Mouse (Mus musculus) hindbrain, embryonic 14.5 days (tissue): ENCODE results near the gene Acss3. TPM values are rescaled to one million over a fixed set of nuclear protein-coding genes. Genes with fewer than 3 reads are reported as not detected.

Experiments
- ATAC-seq: fragments of 200-750 bp; cut with Nextera tagmentation; 2 replicates; pipeline ENCODE4 v1.8.0; 2017; ENCODE audit warnings: moderate number of reproducible peaks, mild to moderate bottlenecking, moderate TSS enrichment, moderate library complexity; ENCODE audit not compliant: low FRiP score
- DNase-seq: peaks from one replicate; pipeline ENCODE4 v3.0.0-alpha.2; 2015; ENCODE audit warnings: low spot score
- H3K27ac ChIP-seq: fragments of 300-500 bp; sonication (generic); 2 replicates; pipeline ENCODE4 v1.5.1; 2014; ENCODE audit warnings: mild to moderate bottlenecking, moderate library complexity
- H3K27me3 ChIP-seq: fragments of 300-500 bp; sonication (generic); 2 replicates; pipeline ENCODE4 v1.6.1; 2014; ENCODE audit warnings: mild to moderate bottlenecking, low read length, mixed read lengths; ENCODE audit not compliant: control insufficient read depth, insufficient read depth
- H3K36me3 ChIP-seq: fragments of 300-500 bp; sonication (generic); replicated peaks from 2 replicates; pipeline ENCODE4 v1.6.1; 2014; ENCODE audit not compliant: control insufficient read depth, insufficient read depth
- H3K4me1 ChIP-seq: fragments of 300-500 bp; sonication (generic); replicated peaks from 2 replicates; pipeline ENCODE4 v1.6.1; 2014; ENCODE audit warnings: antibody characterized with exemption, low read length, mixed read lengths; ENCODE audit not compliant: control insufficient read depth, insufficient read depth
- H3K4me2 ChIP-seq: fragments of 300-500 bp; sonication (generic); replicated peaks from 2 replicates; pipeline ENCODE4 v1.6.1; 2014; ENCODE audit warnings: mild to moderate bottlenecking, moderate library complexity
- H3K4me3 ChIP-seq: fragments of 300-500 bp; sonication (generic); replicated peaks from 2 replicates; pipeline ENCODE4 v1.5.1; 2014; ENCODE audit warnings: mild to moderate bottlenecking, low read length
- H3K9ac ChIP-seq: fragments of 300-500 bp; sonication (generic); 2 replicates; pipeline ENCODE4 v1.6.1; 2014
- H3K9me3 ChIP-seq: fragments of 300-500 bp; sonication (generic); 2 replicates; pipeline ENCODE4 v1.6.1; 2016; ENCODE audit warnings: low read length; ENCODE audit not compliant: control insufficient read depth
- WGBS: fragments of 180-500 bp; shearing (Covaris S2); extraction: QIAGEN DNeasy Blood & Tissue Kit; methylation state at CpG from one replicate; pipeline ENCODE4 v1.1.7; 2014; 5-methylcytosine and 5-hydroxymethylcytosine counted together
- polyA plus RNA-seq: library from polyadenylated mRNA; unstranded; fragments of >200 nt; fragmentation: Nextera tagmentation; extraction: Ambion mirVana; gene quantifications from 2 replicates; pipeline ENCODE4 v1.2.1, GENCODE M21; 2014

Acss3 gene
- polyA plus RNA-seq, 1 experiment from 2014 or later, result 1.7 TPM

DNA sequence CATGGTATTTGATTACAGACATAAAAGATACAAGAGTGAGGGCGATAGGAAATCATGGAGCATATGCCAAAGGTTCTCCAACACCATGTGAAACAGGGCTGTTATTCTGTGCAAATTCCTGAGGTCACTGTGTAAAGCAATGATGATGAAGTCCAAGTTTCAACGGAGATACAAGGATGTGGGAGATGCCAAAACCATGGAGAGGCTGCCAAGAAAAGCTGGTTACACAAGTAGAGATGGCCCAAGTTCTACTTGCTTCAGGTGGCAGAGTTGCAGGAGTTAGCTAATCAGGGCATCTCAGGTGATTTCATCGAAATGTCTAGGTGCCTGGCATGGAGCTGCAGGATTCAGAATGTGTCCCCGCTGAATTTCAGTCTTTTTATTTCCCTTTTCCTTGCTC lies 84.3 kb downstream of the Acss3 start:
- ATAC-seq (no peak), DNase-seq (no peak)
- WGBS, result 92% methylated on average over 4 of the region's 4 CpGs

GRCm38 (mm10) chr10:107024254-107024653 lies 99.2 kb downstream of the Acss3 start:
- no peaks in the 10 kb centered on the region for H3K9me3 ChIP-seq
- no peak overlapping the region for H3K27ac ChIP-seq
- no peaks in the 10 kb centered on the region for H3K36me3 ChIP-seq
- H3K4me2 ChIP-seq, result no peak overlapping the region
- ATAC-seq, result 0 out of 2 replicates have a peak, but pooled peaks have one; percentile 43
- no peak for DNase-seq
- WGBS, result 81% methylated on average over 4 of the region's 4 CpGs
- H3K9ac ChIP-seq, result no peak overlapping the region
- no peak overlapping the region for H3K4me3 ChIP-seq
- no peaks in the 10 kb centered on the region for H3K4me1 ChIP-seq
- H3K27me3 ChIP-seq, result no peaks in the 10 kb centered on the region

More for the DNA sequence above, 84.3 kb downstream of the Acss3 start:
- Histone ChIP-seq H3K9ac (no peak overlapping the region), H3K4me3 (no peak overlapping the region), H3K27me3 (no peaks in the 10 kb centered on the region), H3K36me3 (no peaks in the 10 kb centered on the region), H3K27ac (no peak overlapping the region), H3K4me1 (no peaks in the 10 kb centered on the region), H3K9me3 (no peaks in the 10 kb centered on the region), H3K4me2 (no peak overlapping the region)

DNA sequence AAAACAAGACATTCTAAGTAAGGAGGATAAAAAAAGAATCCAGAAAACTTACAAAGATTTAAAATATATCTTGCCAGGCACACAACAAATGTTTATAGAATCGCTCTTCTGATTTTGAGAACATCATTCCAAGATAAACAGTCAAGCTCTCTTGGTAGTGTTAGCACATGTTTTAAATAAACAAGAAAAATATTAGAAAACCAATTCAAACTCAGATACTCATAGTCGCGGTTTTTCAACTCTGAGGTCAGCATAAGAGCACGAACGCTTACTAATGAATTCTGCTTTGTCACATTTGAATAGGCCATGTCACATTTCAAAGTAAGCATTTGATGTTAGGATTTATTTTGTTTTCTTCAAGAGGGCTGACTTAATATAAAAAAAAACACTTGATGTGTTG lies 102.3 kb downstream of the Acss3 start:
- ATAC-seq (no peak), DNase-seq (no peak)
- Histone ChIP-seq H3K9ac (no peak overlapping the region), H3K9me3 (no peaks in the 10 kb centered on the region), H3K36me3 (no peaks in the 10 kb centered on the region), H3K4me1 (no peaks in the 10 kb centered on the region), H3K4me2 (no peak overlapping the region), H3K27me3 (no peaks in the 10 kb centered on the region), H3K4me3 (no peak overlapping the region), H3K27ac (no peak overlapping the region)
- 79% methylated on average over 5 of the region's 5 CpGs for WGBS

GRCm38 (mm10) chr10:107011142-107011541 lies 112.3 kb downstream of the Acss3 start:
- Histone ChIP-seq H3K27me3 (no peaks in the 10 kb centered on the region), H3K4me2 (no peak overlapping the region), H3K27ac (no peak overlapping the region), H3K9me3 (no peaks in the 10 kb centered on the region), H3K36me3 (no peaks in the 10 kb centered on the region), H3K9ac (no peak overlapping the region), H3K4me1 (no peaks in the 10 kb centered on the region), H3K4me3 (no peak overlapping the region)
- 76% methylated on average over 2 of the region's 2 CpGs for WGBS
- no peak for DNase-seq
- ATAC-seq, result no peak

GRCm38 (mm10) chr10:106998052-106998625 lies 125.3 kb downstream of the Acss3 start:
- DNase-seq, result peak; percentile 39
- no peaks in the 10 kb centered on the region for H3K4me1 ChIP-seq
- no peak overlapping the region for H3K4me2 ChIP-seq
- 50% methylated on average over 2 of the region's 2 CpGs for WGBS
- no peaks in the 10 kb centered on the region for H3K36me3 ChIP-seq
- no peak overlapping the region for H3K4me3 ChIP-seq
- H3K27me3 ChIP-seq, result no peaks in the 10 kb centered on the region
- H3K9ac ChIP-seq, result no peak overlapping the region
- peak; percentile 85 for ATAC-seq
- no peaks in the 10 kb centered on the region for H3K9me3 ChIP-seq
- H3K27ac ChIP-seq, result no peak overlapping the region

DNA sequence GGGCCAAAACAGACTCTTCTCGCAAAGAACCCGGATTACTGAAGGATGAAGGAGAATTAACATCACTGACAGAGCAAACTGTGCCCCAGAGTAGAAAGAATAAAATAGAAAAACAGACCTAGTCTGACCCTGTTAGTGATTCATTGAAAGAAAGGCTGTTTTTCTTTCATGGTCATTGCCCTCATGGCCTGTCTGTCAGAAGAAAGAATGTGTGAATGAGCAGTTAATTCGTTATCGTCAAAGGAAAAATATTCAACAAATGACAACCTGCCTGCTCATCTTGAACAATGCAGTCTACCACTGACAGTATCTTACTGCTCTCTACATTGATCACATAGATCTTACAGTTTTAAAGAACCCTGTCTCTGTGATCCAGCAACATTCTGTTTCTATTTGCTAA lies 134.0 kb downstream of the Acss3 start:
- WGBS, result 26% methylated on average over 4 of the region's 4 CpGs
- no peaks in the 10 kb centered on the region for H3K27me3 ChIP-seq
- no peak for ATAC-seq
- H3K9ac ChIP-seq, result no peak overlapping the region
- H3K36me3 ChIP-seq, result no peaks in the 10 kb centered on the region
- no peaks in the 10 kb centered on the region for H3K4me1 ChIP-seq
- no peak for DNase-seq
- H3K9me3 ChIP-seq, result no peaks in the 10 kb centered on the region
- no peak overlapping the region for H3K4me3 ChIP-seq
- no peak overlapping the region for H3K4me2 ChIP-seq
- H3K27ac ChIP-seq, result no peak overlapping the region

GRCm38 (mm10) chr10:106975193-106976141 lies 148.0 kb downstream of the Acss3 start:
- Histone ChIP-seq H3K4me2 (no peak overlapping the region), H3K36me3 (no peaks in the 10 kb centered on the region), H3K27ac (no peak overlapping the region), H3K9ac (no peak overlapping the region), H3K4me1 (peaks cover 10% of the 10 kb centered on the region), H3K4me3 (no peak overlapping the region), H3K9me3 (no peaks in the 10 kb centered on the region), H3K27me3 (no peaks in the 10 kb centered on the region)
- WGBS, result 36% methylated on average over 13 of the region's 13 CpGs
- ATAC-seq (peak; percentile 59; the same call in 1 of the 2 replicates), DNase-seq (no peak)

- Histone ChIP-seq H3K4me1 (no peaks in the 10 kb centered on the region), H3K4me2 (no peak overlapping the region), H3K36me3 (no peaks in the 10 kb centered on the region), H3K9me3 (no peaks in the 10 kb centered on the region), H3K27me3 (no peaks in the 10 kb centered on the region), H3K4me3 (no peak overlapping the region), H3K9ac (no peak overlapping the region), H3K27ac (no peak overlapping the region)
- ATAC-seq (no peak), DNase-seq (no peak)
- WGBS, result 86% methylated on average over 3 of the region's 3 CpGs
Observed at GRCm38 (mm10) chr10:106959026-106959425, 164.4 kb downstream of the Acss3 start.

DNA sequence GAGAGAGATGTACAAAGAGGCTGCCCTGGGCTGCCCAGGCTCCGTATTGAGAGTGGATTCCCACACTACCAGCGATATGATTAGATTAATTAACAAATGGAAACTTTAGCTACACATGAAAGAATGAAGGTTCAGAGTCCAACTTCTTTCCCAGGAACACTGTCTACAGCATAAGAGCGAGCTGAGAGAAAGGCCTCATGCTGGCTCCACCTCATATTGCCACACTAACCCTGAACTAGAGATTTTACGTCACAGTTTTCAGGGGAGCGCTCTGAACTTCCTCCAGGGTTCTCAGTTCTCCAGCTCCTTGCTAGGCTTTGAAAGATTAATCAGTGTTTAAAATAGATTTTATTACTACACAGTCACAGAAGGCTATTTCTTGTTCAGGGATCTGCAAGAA lies 182.1 kb downstream of the Acss3 start:
- WGBS, result 79% methylated on average over 5 of the region's 5 CpGs
- no peaks in the 10 kb centered on the region for H3K4me1 ChIP-seq
- no peaks in the 10 kb centered on the region for H3K36me3 ChIP-seq
- no peak for DNase-seq
- H3K4me2 ChIP-seq, result no peak overlapping the region
- H3K27me3 ChIP-seq, result no peaks in the 10 kb centered on the region
- H3K9ac ChIP-seq, result no peak overlapping the region
- no peak for ATAC-seq
- H3K27ac ChIP-seq, result no peak overlapping the region
- no peak overlapping the region for H3K4me3 ChIP-seq
- no peaks in the 10 kb centered on the region for H3K9me3 ChIP-seq
